Mouse (Mus musculus) olfactory bulb, adult 2 months (tissue): Measurements from ENCODE around the gene Hspa12b.

ENCODE experiments used
- CTCF ChIP-seq: fragments of 200-500 bp; IDR thresholded peaks from 2 replicates; pipeline ENCODE4 v1.5.1; 2012; ENCODE audit warnings: low read depth, mild to moderate bottlenecking, low read length, moderate library complexity; ENCODE audit not compliant: insufficient read depth
- POLR2A ChIP-seq: fragments of 200-500 bp; IDR thresholded peaks from 2 replicates; pipeline ENCODE4 v1.6.1; 2012; ENCODE audit warnings: mild to moderate bottlenecking, low read depth, low read length, moderate library complexity; ENCODE audit not compliant: insufficient read depth

DNA sequence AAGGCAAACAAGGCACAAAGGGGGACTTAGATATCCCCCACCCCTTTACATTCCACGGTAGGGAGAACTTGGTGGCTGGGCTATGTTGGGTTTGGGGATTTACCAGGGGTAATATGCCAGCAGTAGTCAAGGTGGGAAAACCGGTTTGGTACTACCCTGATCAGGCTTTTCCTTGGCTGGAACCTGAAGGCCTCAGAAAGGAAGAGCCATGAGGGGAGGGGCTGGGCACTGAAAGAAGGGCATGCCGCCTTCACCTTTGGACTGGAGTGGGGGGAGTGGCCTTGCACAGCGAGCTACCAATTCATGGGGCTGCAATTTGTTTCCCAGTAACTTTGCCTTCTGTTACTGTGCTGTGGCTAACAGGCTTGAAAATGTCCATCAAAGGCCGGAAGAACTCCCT lies 49.4 kb downstream of the Hspa12b start:
- TF ChIP-seq CTCF: no peak
- TF ChIP-seq POLR2A: no peak
